Mouse (Mus musculus) layer of hippocampus, postnatal 14 days (tissue): ENCODE measurements at regions not wholly inside any gene's neighbourhood (a gene's known extent, or its start where the extent isn't known, plus 50 kb on each side); places are given as distances from the start of the nearest gene placed in this dataset.

Source experiments
- DNase-seq, 2 experiments: peaks; one replicate each; pipeline ENCODE4 v3.0.0; 2021 to 2022; ENCODE audit warnings: low spot score in 2 of 2, mixed read lengths in 1 of 2

- no peak for DNase-seq
These were observed 479.9 kb upstream of the Mef2c start for GRCm38 (mm10) chr13:83023972-83024371.

- no peak for DNase-seq
These were observed 467.9 kb upstream of the Mef2c start for GRCm38 (mm10) chr13:83035962-83036361.

GRCm38 (mm10) chr13:83041506-83041905 lies 462.3 kb upstream of the Mef2c start:
- DNase-seq = no peak

GRCm38 (mm10) chr13:83045516-83045915 lies 458.3 kb upstream of the Mef2c start:
- no peak for DNase-seq

GRCm38 (mm10) chr13:83045970-83046369 lies 457.9 kb upstream of the Mef2c start:
- no peak for DNase-seq

GRCm38 (mm10) chr13:83046571-83047123 lies 457.2 kb upstream of the Mef2c start:
- no peak for DNase-seq

- no peak for DNase-seq
These were observed 448.0 kb upstream of the Mef2c start for GRCm38 (mm10) chr13:83055865-83056264.

GRCm38 (mm10) chr13:83056415-83056814 lies 447.4 kb upstream of the Mef2c start:
- no peak for DNase-seq

GRCm38 (mm10) chr13:83064727-83065126 lies 439.1 kb upstream of the Mef2c start:
- DNase-seq = no peak

GRCm38 (mm10) chr13:83065201-83065600 lies 438.6 kb upstream of the Mef2c start:
- no peak for DNase-seq

- DNase-seq = no peak
These were observed 437.6 kb upstream of the Mef2c start for GRCm38 (mm10) chr13:83066115-83066753.

GRCm38 (mm10) chr13:83067496-83067895 lies 436.3 kb upstream of the Mef2c start:
- no peak for DNase-seq

- no peak for DNase-seq
These were observed 435.2 kb upstream of the Mef2c start for GRCm38 (mm10) chr13:83068588-83068987.

GRCm38 (mm10) chr13:83069293-83069692 lies 434.5 kb upstream of the Mef2c start:
- no peak for DNase-seq

GRCm38 (mm10) chr13:83072073-83072472 lies 431.8 kb upstream of the Mef2c start:
- DNase-seq = no peak

GRCm38 (mm10) chr13:83074219-83074965 lies 429.4 kb upstream of the Mef2c start:
- no peak for DNase-seq

- no peak for DNase-seq
These were observed 428.4 kb upstream of the Mef2c start for GRCm38 (mm10) chr13:83075320-83075877.

- no peak for DNase-seq
These were observed 427.2 kb upstream of the Mef2c start for GRCm38 (mm10) chr13:83076611-83077010.

GRCm38 (mm10) chr13:83077085-83077484 lies 426.7 kb upstream of the Mef2c start:
- DNase-seq = no peak

GRCm38 (mm10) chr13:83079291-83079690 lies 424.5 kb upstream of the Mef2c start:
- no peak for DNase-seq

GRCm38 (mm10) chr13:83084948-83085347 lies 418.9 kb upstream of the Mef2c start:
- no peak for DNase-seq

GRCm38 (mm10) chr13:83099908-83100307 lies 403.9 kb upstream of the Mef2c start:
- DNase-seq = no peak
